Mouse (Mus musculus): ENCODE measurements around the gene Vdr. TPM values are rescaled to one million over a fixed set of nuclear protein-coding genes. Genes with fewer than 3 reads are reported as not detected.
A peak's percentile ranks its signal among the peaks of the same experiment; 100 is the strongest.

The Vdr gene
- polyA plus RNA-seq, 1 experiment from 2014 or later = 47.9 TPM

- DNase-seq (ENCODE audit: low read depth, low spot score) (no peak), ATAC-seq (peak; percentile 42)
- in situ Hi-C loops (cut with MboI; ENCODE audit: low pct_unique_long_range_greater_than_20kb) = no loop called here
- H3K27me3 ChIP-seq = no peaks in the 10 kb centered on the region
- POLR2A ChIA-PET = interaction anchor here (0.5 to 4.2 kb wide), 5 partner anchors 9 to 59 kb away, joined by 4 to 48 read pairs (median 27); no protein-coding TSS in a partner anchor
- CTCF ChIA-PET = interaction anchor here (0.9 to 11.7 kb wide), 5 partner anchors 9 to 125 kb away, joined by 4 to 119 read pairs (median 17); partner anchors contain the start of gene Tmem106c
- TF ChIP-seq CTCF (IDR thresholded peaks at IDR 0.05) = no peak
Measured at GRCm38 (mm10) chr15:97838395-97838794, 72.0 kb downstream of the Vdr start.

GRCm38 (mm10) chr15:97837491-97838061, 72.9 kb downstream of the Vdr start:
- DNase-seq (ENCODE audit: low read depth, low spot score) (no peak), ATAC-seq (peak; percentile 74)
- in situ Hi-C loops (cut with MboI; ENCODE audit: low pct_unique_long_range_greater_than_20kb) = no loop called here
- CTCF ChIA-PET = interaction anchor here (0.7 to 11.7 kb wide), 7 partner anchors 8 to 126 kb away, joined by 3 to 119 read pairs (median 7); partner anchors contain the start of gene Tmem106c
- TF ChIP-seq CTCF (IDR thresholded peaks at IDR 0.05) = no peak
- POLR2A ChIA-PET = interaction anchor here (0.6 to 4.2 kb wide), 7 partner anchors 8 to 47 kb away, joined by 3 to 48 read pairs (median 5); no protein-coding TSS in a partner anchor
- no peaks in the 10 kb centered on the region for H3K27me3 ChIP-seq

DNA sequence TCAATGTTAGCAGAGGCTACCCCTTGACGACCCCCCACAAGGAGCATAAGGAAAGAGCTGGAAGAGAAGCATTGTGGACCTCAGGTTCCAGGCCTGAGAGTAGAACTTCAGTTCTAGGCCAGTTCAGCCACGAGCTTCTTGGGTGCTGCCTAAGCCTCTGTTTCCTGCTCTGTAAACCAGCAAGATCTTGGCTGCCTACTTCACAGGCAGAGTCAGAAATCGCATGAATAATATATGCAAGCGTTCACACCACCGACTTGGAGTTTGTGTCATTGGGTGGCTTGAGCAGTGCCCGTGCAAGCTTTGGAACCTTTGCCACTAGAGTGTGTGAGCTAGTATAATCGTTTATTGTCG, 73.6 kb downstream of the Vdr start:
- DNase-seq (ENCODE audit: low read depth, low spot score) (no peak), ATAC-seq (no peak)
- no peaks in the 10 kb centered on the region for H3K27me3 ChIP-seq
- in situ Hi-C loops (cut with MboI; ENCODE audit: low pct_unique_long_range_greater_than_20kb) = no loop called here
- CTCF ChIA-PET = interaction anchor here (0.7 to 11.7 kb wide), 5 partner anchors 12 to 1152 kb away, joined by 3 to 119 read pairs (median 17); no protein-coding TSS in a partner anchor
- POLR2A ChIA-PET = interaction anchor here (0.8 to 4.2 kb wide), 7 partner anchors 8 to 128 kb away, joined by 3 to 48 read pairs (median 4); no protein-coding TSS in a partner anchor
- no peak for TF ChIP-seq CTCF (IDR thresholded peaks at IDR 0.05)

DNA sequence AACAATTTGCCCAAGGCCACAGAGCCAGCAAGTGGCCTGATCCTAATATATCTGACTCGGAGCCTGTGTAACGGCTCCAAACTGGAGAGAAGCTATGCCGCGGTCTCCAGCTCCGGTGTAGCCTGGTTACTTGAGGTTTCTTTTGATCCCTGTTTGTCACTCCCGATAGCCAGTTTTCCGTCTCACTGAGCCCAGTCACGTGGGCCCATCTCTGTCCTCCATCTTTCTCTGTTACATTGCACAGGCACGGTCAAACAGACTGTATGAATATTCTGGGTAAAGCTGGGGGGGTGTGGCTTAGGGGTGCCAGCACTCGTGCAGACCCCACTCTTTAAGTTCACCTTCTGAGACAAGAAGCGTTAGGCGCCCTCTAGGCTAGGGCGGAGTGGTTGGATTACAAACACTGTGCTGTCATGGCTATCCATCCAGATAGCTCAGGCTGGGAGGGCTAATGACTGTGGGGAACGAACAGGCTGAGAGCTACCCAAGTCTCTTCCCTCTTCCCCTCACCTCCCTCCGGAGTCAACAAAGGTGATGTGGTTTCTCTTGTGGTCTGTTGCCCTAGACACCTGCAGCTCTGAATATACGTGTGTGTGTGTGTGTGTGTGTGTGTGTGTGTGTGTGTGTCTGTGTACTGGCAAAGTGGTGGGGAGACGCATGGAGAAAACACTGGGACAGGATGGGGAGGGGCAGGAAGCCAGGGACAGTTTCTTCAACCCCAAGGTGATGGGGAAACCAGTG, 74.1 kb downstream of the Vdr start:
- no peak for TF ChIP-seq CTCF (IDR thresholded peaks at IDR 0.05)
- ATAC-seq (no peak), DNase-seq (ENCODE audit: low read depth, low spot score) (no peak)
- in situ Hi-C loops (cut with MboI; ENCODE audit: low pct_unique_long_range_greater_than_20kb) = no loop called here
- ChIA-PET POLR2A (interaction anchor here (0.8 to 4.2 kb wide), 7 partner anchors 7 to 129 kb away, joined by 3 to 48 read pairs (median 4); no protein-coding TSS in a partner anchor), CTCF (interaction anchor here (0.7 to 11.7 kb wide), 5 partner anchors 13 to 1151 kb away, joined by 3 to 119 read pairs (median 17); no protein-coding TSS in a partner anchor)
- H3K27me3 ChIP-seq = no peaks in the 10 kb centered on the region

DNA sequence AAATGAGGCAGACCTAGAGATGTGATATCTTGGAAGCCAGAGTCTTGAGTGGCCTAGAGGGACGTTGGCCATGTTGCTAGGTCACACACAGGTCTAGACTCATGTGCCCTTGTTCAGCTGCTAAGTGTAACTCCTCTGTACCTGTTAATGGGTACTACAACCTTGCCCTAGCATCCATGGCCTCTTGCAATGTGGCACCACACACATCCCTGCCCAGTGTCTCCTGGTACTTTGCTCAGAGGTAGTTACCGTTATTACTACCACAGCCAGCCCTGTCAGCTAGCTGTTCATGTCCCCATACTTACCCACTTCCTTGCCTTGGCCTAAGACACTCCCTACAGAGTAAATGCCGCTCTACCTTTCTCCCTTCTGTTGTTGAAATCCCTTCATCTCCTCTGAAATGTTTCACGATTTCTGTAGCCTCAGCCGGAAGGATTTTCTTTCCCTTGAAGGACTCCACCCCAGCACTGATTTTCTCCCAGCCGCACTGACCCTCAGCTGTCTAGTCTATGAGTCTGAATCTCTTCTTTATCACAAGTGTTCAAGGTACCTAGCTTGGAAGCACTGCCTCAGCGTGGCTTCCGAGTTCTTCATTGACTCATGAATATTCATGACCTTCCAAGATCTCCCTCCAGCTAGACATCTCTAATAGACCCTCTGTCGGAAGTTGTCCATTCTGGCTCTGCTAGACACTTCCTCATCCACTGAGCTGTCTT, 77.5 kb downstream of the Vdr start:
- ATAC-seq = no peak
- H3K27me3 ChIP-seq = no peaks in the 10 kb centered on the region
- in situ Hi-C loops (cut with MboI; ENCODE audit: low pct_unique_long_range_greater_than_20kb) = no loop called here
- CTCF ChIA-PET = interaction anchor here (0.7 to 2.8 kb wide), 5 partner anchors 10 to 54 kb away, joined by 3 to 18 read pairs (median 4); partner anchors contain the start of gene Slc48a1
- no peak for TF ChIP-seq CTCF (IDR thresholded peaks at IDR 0.05)
- POLR2A ChIA-PET = interaction anchor here (0.6 to 2.8 kb wide), 6 partner anchors 10 to 34 kb away, joined by 3 to 17 read pairs (median 4); no protein-coding TSS in a partner anchor
- DNase-seq (ENCODE audit: low read depth, low spot score) = no peak

GRCm38 (mm10) chr15:97831987-97832640, 78.3 kb downstream of the Vdr start:
- ChIA-PET POLR2A (interaction anchor here (0.6 to 2.8 kb wide), 5 partner anchors 9 to 22 kb away, joined by 3 to 17 read pairs (median 4); no protein-coding TSS in a partner anchor), CTCF (interaction anchor here (1.4 to 2.8 kb wide), 4 partner anchors 9 to 35 kb away, joined by 4 to 18 read pairs (median 4); no protein-coding TSS in a partner anchor)
- DNase-seq (ENCODE audit: low read depth, low spot score) = no peak
- no peaks in the 10 kb centered on the region for H3K27me3 ChIP-seq
- ATAC-seq = peak; percentile 45
- TF ChIP-seq CTCF (IDR thresholded peaks at IDR 0.05) = no peak
- in situ Hi-C loops (cut with MboI; ENCODE audit: low pct_unique_long_range_greater_than_20kb) = no loop called here

- ATAC-seq (peak; percentile 15), DNase-seq (ENCODE audit: low read depth, low spot score) (no peak)
- POLR2A ChIA-PET = interaction anchor here (1.2 to 3.4 kb wide), 5 partner anchors 9 to 47 kb away, joined by 4 to 43 read pairs (median 6); no protein-coding TSS in a partner anchor
- no peaks in the 10 kb centered on the region for H3K27me3 ChIP-seq
- in situ Hi-C loops (cut with MboI; ENCODE audit: low pct_unique_long_range_greater_than_20kb) = no loop called here
- CTCF ChIA-PET = interaction anchor here (1.4 to 3.1 kb wide), 2 partner anchors 9 to 10 kb away, joined by 4 to 25 read pairs; no protein-coding TSS in a partner anchor
- no peak for TF ChIP-seq CTCF (IDR thresholded peaks at IDR 0.05)
Measured at GRCm38 (mm10) chr15:97831242-97831986, 79.0 kb downstream of the Vdr start.

DNA sequence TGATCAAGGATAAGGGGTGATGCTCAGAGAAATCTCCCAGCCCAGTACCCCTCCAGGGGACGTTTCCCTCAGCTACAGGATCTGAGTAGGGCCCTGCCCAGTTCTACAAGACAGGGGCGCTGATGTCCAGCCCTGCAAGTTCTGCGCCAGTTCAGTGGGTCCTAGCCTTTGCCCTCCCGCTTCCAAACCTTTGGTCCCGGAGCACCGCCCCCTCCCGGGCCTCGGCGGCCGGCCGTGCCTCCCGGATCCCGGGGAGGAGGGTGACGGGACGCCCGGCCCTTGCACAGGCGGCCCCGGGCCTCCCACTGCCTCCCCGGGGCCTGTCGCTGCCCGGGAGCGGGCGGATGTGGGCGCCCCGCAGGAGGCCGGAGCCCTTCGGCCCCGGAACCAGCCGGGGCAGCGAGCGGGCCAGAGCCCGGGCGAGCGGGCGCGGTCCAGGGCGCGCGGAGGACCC, 79.6 kb downstream of the Vdr start:
- DNase-seq (ENCODE audit: low read depth, low spot score) = no peak
- H3K27me3 ChIP-seq = no peaks in the 10 kb centered on the region
- TF ChIP-seq CTCF (IDR thresholded peaks at IDR 0.05) = no peak
- CTCF ChIA-PET = interaction anchor here (2.0 to 3.1 kb wide), 3 partner anchors 10 to 18 kb away, joined by 6 to 25 read pairs (median 19); no protein-coding TSS in a partner anchor
- ATAC-seq = peak; percentile 5
- POLR2A ChIA-PET = interaction anchor here (0.8 to 3.4 kb wide), 5 partner anchors 13 to 51 kb away, joined by 4 to 43 read pairs (median 5); no protein-coding TSS in a partner anchor
- in situ Hi-C loops (cut with MboI; ENCODE audit: low pct_unique_long_range_greater_than_20kb) = no loop called here
